Mouse (Mus musculus) cortical plate, adult 2 months (tissue): ENCODE results near the gene Gen1. TPM values are rescaled to one million over a fixed set of nuclear protein-coding genes. Genes with fewer than 3 reads are reported as not detected.

Source experiments
- H3K27ac ChIP-seq: fragments of 200-500 bp; 2 replicates; pipeline ENCODE4 v1.5.1; 2012; ENCODE audit warnings: low read length, control low read depth, inconsistent platforms; ENCODE audit not compliant: insufficient read depth
- H3K4me1 ChIP-seq: fragments of 200-500 bp; 2 replicates; pipeline ENCODE4 v1.6.1; 2011; ENCODE audit warnings: low read length; ENCODE audit not compliant: control insufficient read depth, insufficient read depth
- H3K4me3 ChIP-seq: fragments of 200-500 bp; 2 replicates; pipeline ENCODE4 v1.5.1; 2011; ENCODE audit warnings: mild to moderate bottlenecking, low read length, control low read depth; ENCODE audit not compliant: insufficient read depth
- CTCF ChIP-seq: fragments of 200-500 bp; IDR thresholded peaks from 2 replicates; pipeline ENCODE4 v1.5.1; 2011; ENCODE audit warnings: mild to moderate bottlenecking, control low read depth, low read length; ENCODE audit not compliant: insufficient read depth; ENCODE audit errors: extremely low read depth
- POLR2A ChIP-seq: fragments of 200-500 bp; IDR thresholded peaks from 2 replicates; pipeline ENCODE4 v1.6.1; 2011; ENCODE audit warnings: mild to moderate bottlenecking, low read length, control low read depth; ENCODE audit not compliant: insufficient read depth; ENCODE audit errors: extremely low read depth
- polyA plus RNA-seq: library from polyadenylated mRNA; depleted of rRNA; stranded (reverse); fragments of >200 nt; gene quantifications from 2 replicates; pipeline ENCODE4 v1.2.3, GENCODE M21; 2012

The Gen1 gene
- polyA plus RNA-seq, 1 experiment: 0.40 TPM

- Histone ChIP-seq H3K4me3 (no peak overlapping the region), H3K4me1 (no peaks in the 10 kb centered on the region), H3K27ac (no peak overlapping the region)
- TF ChIP-seq CTCF (no peak), POLR2A (no peak)
Observed at GRCm38 (mm10) chr12:11214776-11215175, 50.8 kb downstream of the Gen1 start.

GRCm38 (mm10) chr12:11212881-11213280 lies 52.7 kb downstream of the Gen1 start:
- Histone ChIP-seq H3K4me1 (no peaks in the 10 kb centered on the region), H3K4me3 (no peak overlapping the region), H3K27ac (no peak overlapping the region)
- TF ChIP-seq CTCF: no peak
- no peak for TF ChIP-seq POLR2A

GRCm38 (mm10) chr12:11210361-11210760 lies 55.2 kb downstream of the Gen1 start:
- Histone ChIP-seq H3K4me3 (no peak overlapping the region), H3K27ac (no peak overlapping the region), H3K4me1 (no peaks in the 10 kb centered on the region)
- no peak for TF ChIP-seq CTCF
- TF ChIP-seq POLR2A: no peak

- Histone ChIP-seq H3K4me1 (no peaks in the 10 kb centered on the region), H3K4me3 (no peak overlapping the region), H3K27ac (no peak overlapping the region)
- no peak for TF ChIP-seq POLR2A
- TF ChIP-seq CTCF: no peak
Observed at GRCm38 (mm10) chr12:11209636-11210035, 56.0 kb downstream of the Gen1 start.

GRCm38 (mm10) chr12:11208872-11209271 lies 56.7 kb downstream of the Gen1 start, which contains the start of gene Msgn1:
Msgn1 (minus strand) TSS chr12:11208972.
- TF ChIP-seq CTCF: no peak
- no peak for TF ChIP-seq POLR2A
- Histone ChIP-seq H3K4me1 (no peaks in the 10 kb centered on the region), H3K4me3 (no peak within 1 kb of the TSS), H3K27ac (no peak within 1 kb of the TSS)

- H3K27ac ChIP-seq: no peak overlapping the region
- H3K4me1 ChIP-seq: no peaks in the 10 kb centered on the region
- no peak for TF ChIP-seq POLR2A
- TF ChIP-seq CTCF: no peak
- no peak overlapping the region for H3K4me3 ChIP-seq
Observed at GRCm38 (mm10) chr12:11206321-11206720, 59.3 kb downstream of the Gen1 start.

GRCm38 (mm10) chr12:11203694-11204665 lies 61.6 kb downstream of the Gen1 start:
- no peaks in the 10 kb centered on the region for H3K4me1 ChIP-seq
- H3K27ac ChIP-seq: no peak overlapping the region
- H3K4me3 ChIP-seq: no peak overlapping the region
- TF ChIP-seq CTCF (no peak), POLR2A (no peak)

GRCm38 (mm10) chr12:11202476-11202875 lies 63.1 kb downstream of the Gen1 start:
- no peak overlapping the region for H3K4me3 ChIP-seq
- no peak overlapping the region for H3K27ac ChIP-seq
- no peaks in the 10 kb centered on the region for H3K4me1 ChIP-seq
- TF ChIP-seq CTCF: no peak
- no peak for TF ChIP-seq POLR2A

GRCm38 (mm10) chr12:11200711-11201110 lies 64.9 kb downstream of the Gen1 start:
- no peak overlapping the region for H3K27ac ChIP-seq
- no peaks in the 10 kb centered on the region; the same call in 1 of the 2 replicates for H3K4me1 ChIP-seq
- no peak overlapping the region for H3K4me3 ChIP-seq
- TF ChIP-seq POLR2A: no peak
- no peak for TF ChIP-seq CTCF

- Histone ChIP-seq H3K27ac (no peak overlapping the region), H3K4me1 (no peaks in the 10 kb centered on the region; the same call in 1 of the 2 replicates), H3K4me3 (no peak overlapping the region)
- TF ChIP-seq CTCF (no peak), POLR2A (no peak)
Observed at GRCm38 (mm10) chr12:11198551-11198950, 67.0 kb downstream of the Gen1 start.
